Mouse (Mus musculus): ENCODE results near the gene Ppp1r12b. TPM values are rescaled to one million over a fixed set of nuclear protein-coding genes. Genes with fewer than 3 reads are reported as not detected.

The Ppp1r12b gene
- polyA plus RNA-seq, 1 experiment from 2014 or later = 9.4 TPM

GRCm38 (mm10) chr1:134960634-134961033, 4.9 kb upstream of the Ppp1r12b start:
- 57% methylated on average over 7 of the region's 7 CpGs for WGBS
- Histone ChIP-seq H3K9ac (ENCODE audit: low read length) (no peak overlapping the region), H3K27ac (ENCODE audit: low read depth, low read length) (no peak overlapping the region), H3K4me1 (ENCODE audit: control insufficient read depth, insufficient read depth, low read length) (peaks cover 6% of the 10 kb centered on the region), H3K36me3 (ENCODE audit: control insufficient read depth, insufficient read depth, low read length) (no peaks in the 10 kb centered on the region; the same call in 1 of the 2 replicates), H3K27me3 (replicated peaks; ENCODE audit: control insufficient read depth, insufficient read depth, low read length) (no peaks in the 10 kb centered on the region), H3K9me3 (replicated peaks; ENCODE audit: control insufficient read depth, low read length) (no peaks in the 10 kb centered on the region), H3K4me2 (ENCODE audit: low read length) (no peak overlapping the region), H3K4me3 (ENCODE audit: low read depth, low read length) (no peak overlapping the region)
- no peak for ATAC-seq
- DNase-seq (ENCODE audit: low spot score) = no peak

- peak overlapping the region; percentile 79 for H3K4me2 ChIP-seq (ENCODE audit: low read length)
- ATAC-seq (no peak), DNase-seq (ENCODE audit: low spot score) (no peak)
- H3K36me3 ChIP-seq (ENCODE audit: control insufficient read depth, insufficient read depth, low read length) = no peaks in the 10 kb centered on the region
- H3K4me3 ChIP-seq (ENCODE audit: low read depth, low read length) = peak overlapping the region; percentile 77
- peak overlapping the region; percentile 95 for H3K27ac ChIP-seq (ENCODE audit: low read depth, low read length)
- no peaks in the 10 kb centered on the region for H3K9me3 ChIP-seq (replicated peaks; ENCODE audit: control insufficient read depth, low read length)
- H3K9ac ChIP-seq (ENCODE audit: low read length) = peak overlapping the region; percentile 89
- WGBS = 4% methylated on average over 16 of the region's 16 CpGs
- no peaks in the 10 kb centered on the region for H3K27me3 ChIP-seq (replicated peaks; ENCODE audit: control insufficient read depth, insufficient read depth, low read length)
- peaks cover 5% of the 10 kb centered on the region; the same call in 1 of the 2 replicates for H3K4me1 ChIP-seq (ENCODE audit: control insufficient read depth, insufficient read depth, low read length)
Observed at GRCm38 (mm10) chr1:134955050-134955636, 599 bp downstream of the Ppp1r12b start.

- Histone ChIP-seq H3K36me3 (ENCODE audit: control insufficient read depth, insufficient read depth, low read length) (no peaks in the 10 kb centered on the region), H3K9ac (ENCODE audit: low read length) (no peak overlapping the region), H3K4me2 (ENCODE audit: low read length) (no peak overlapping the region), H3K4me1 (ENCODE audit: control insufficient read depth, insufficient read depth, low read length) (peaks cover 5% of the 10 kb centered on the region; the same call in 1 of the 2 replicates), H3K9me3 (replicated peaks; ENCODE audit: control insufficient read depth, low read length) (no peaks in the 10 kb centered on the region), H3K27ac (ENCODE audit: low read depth, low read length) (no peak overlapping the region), H3K4me3 (ENCODE audit: low read depth, low read length) (no peak overlapping the region), H3K27me3 (replicated peaks; ENCODE audit: control insufficient read depth, insufficient read depth, low read length) (no peaks in the 10 kb centered on the region)
- no peak for ATAC-seq
- no peak for DNase-seq (ENCODE audit: low spot score)
- 81% methylated on average over 3 of the region's 3 CpGs for WGBS
Observed at GRCm38 (mm10) chr1:134949946-134950345, 5.8 kb downstream of the Ppp1r12b start.

GRCm38 (mm10) chr1:134947590-134947989, 8.2 kb downstream of the Ppp1r12b start:
- ATAC-seq (no peak), DNase-seq (ENCODE audit: low spot score) (no peak)
- no peaks in the 10 kb centered on the region for H3K36me3 ChIP-seq (ENCODE audit: control insufficient read depth, insufficient read depth, low read length)
- no peak overlapping the region for H3K4me3 ChIP-seq (ENCODE audit: low read depth, low read length)
- H3K4me2 ChIP-seq (ENCODE audit: low read length) = no peak overlapping the region
- 86% methylated on average over 7 of the region's 7 CpGs for WGBS
- H3K4me1 ChIP-seq (ENCODE audit: control insufficient read depth, insufficient read depth, low read length) = no peaks in the 10 kb centered on the region
- H3K27me3 ChIP-seq (replicated peaks; ENCODE audit: control insufficient read depth, insufficient read depth, low read length) = no peaks in the 10 kb centered on the region
- no peak overlapping the region for H3K27ac ChIP-seq (ENCODE audit: low read depth, low read length)
- no peak overlapping the region for H3K9ac ChIP-seq (ENCODE audit: low read length)
- H3K9me3 ChIP-seq (replicated peaks; ENCODE audit: control insufficient read depth, low read length) = no peaks in the 10 kb centered on the region

- Histone ChIP-seq H3K4me2 (ENCODE audit: low read length) (no peak overlapping the region), H3K9me3 (replicated peaks; ENCODE audit: control insufficient read depth, low read length) (no peaks in the 10 kb centered on the region), H3K9ac (ENCODE audit: low read length) (no peak overlapping the region), H3K36me3 (ENCODE audit: control insufficient read depth, insufficient read depth, low read length) (no peaks in the 10 kb centered on the region), H3K4me1 (ENCODE audit: control insufficient read depth, insufficient read depth, low read length) (no peaks in the 10 kb centered on the region), H3K27ac (ENCODE audit: low read depth, low read length) (no peak overlapping the region), H3K27me3 (replicated peaks; ENCODE audit: control insufficient read depth, insufficient read depth, low read length) (no peaks in the 10 kb centered on the region), H3K4me3 (ENCODE audit: low read depth, low read length) (no peak overlapping the region)
- no peak for ATAC-seq
- WGBS = 88% methylated on average over 2 of the region's 2 CpGs
- DNase-seq (ENCODE audit: low spot score) = no peak
Observed at GRCm38 (mm10) chr1:134942898-134943297, 12.8 kb downstream of the Ppp1r12b start.

GRCm38 (mm10) chr1:134940863-134941262, 14.9 kb downstream of the Ppp1r12b start:
- H3K9me3 ChIP-seq (replicated peaks; ENCODE audit: control insufficient read depth, low read length) = no peaks in the 10 kb centered on the region
- no peak for ATAC-seq
- no peaks in the 10 kb centered on the region for H3K4me1 ChIP-seq (ENCODE audit: control insufficient read depth, insufficient read depth, low read length)
- no peak overlapping the region for H3K4me3 ChIP-seq (ENCODE audit: low read depth, low read length)
- no peak overlapping the region for H3K9ac ChIP-seq (ENCODE audit: low read length)
- H3K27ac ChIP-seq (ENCODE audit: low read depth, low read length) = no peak overlapping the region
- H3K4me2 ChIP-seq (ENCODE audit: low read length) = no peak overlapping the region
- H3K36me3 ChIP-seq (ENCODE audit: control insufficient read depth, insufficient read depth, low read length) = no peaks in the 10 kb centered on the region
- H3K27me3 ChIP-seq (replicated peaks; ENCODE audit: control insufficient read depth, insufficient read depth, low read length) = no peaks in the 10 kb centered on the region
- DNase-seq (ENCODE audit: low spot score) = no peak
- WGBS = 66% methylated on average over 4 of the region's 4 CpGs

- no peak overlapping the region for H3K27ac ChIP-seq (ENCODE audit: low read depth, low read length)
- H3K9me3 ChIP-seq (replicated peaks; ENCODE audit: control insufficient read depth, low read length) = no peaks in the 10 kb centered on the region
- WGBS = 86% methylated on average over 1 of the region's 1 CpGs
- H3K4me3 ChIP-seq (ENCODE audit: low read depth, low read length) = no peak overlapping the region
- no peak overlapping the region for H3K4me2 ChIP-seq (ENCODE audit: low read length)
- no peak for DNase-seq (ENCODE audit: low spot score)
- H3K9ac ChIP-seq (ENCODE audit: low read length) = no peak overlapping the region
- no peak for ATAC-seq
- H3K4me1 ChIP-seq (ENCODE audit: control insufficient read depth, insufficient read depth, low read length) = no peaks in the 10 kb centered on the region
- no peaks in the 10 kb centered on the region for H3K27me3 ChIP-seq (replicated peaks; ENCODE audit: control insufficient read depth, insufficient read depth, low read length)
- no peaks in the 10 kb centered on the region for H3K36me3 ChIP-seq (ENCODE audit: control insufficient read depth, insufficient read depth, low read length)
Observed at GRCm38 (mm10) chr1:134938233-134938632, 17.5 kb downstream of the Ppp1r12b start.

GRCm38 (mm10) chr1:134936335-134936734, 19.4 kb downstream of the Ppp1r12b start:
- 92% methylated on average over 6 of the region's 6 CpGs for WGBS
- Histone ChIP-seq H3K9ac (ENCODE audit: low read length) (no peak overlapping the region), H3K27ac (ENCODE audit: low read depth, low read length) (no peak overlapping the region), H3K36me3 (ENCODE audit: control insufficient read depth, insufficient read depth, low read length) (no peaks in the 10 kb centered on the region), H3K4me2 (ENCODE audit: low read length) (no peak overlapping the region), H3K4me3 (ENCODE audit: low read depth, low read length) (no peak overlapping the region), H3K27me3 (replicated peaks; ENCODE audit: control insufficient read depth, insufficient read depth, low read length) (no peaks in the 10 kb centered on the region), H3K9me3 (replicated peaks; ENCODE audit: control insufficient read depth, low read length) (no peaks in the 10 kb centered on the region), H3K4me1 (ENCODE audit: control insufficient read depth, insufficient read depth, low read length) (no peaks in the 10 kb centered on the region)
- no peak for ATAC-seq
- no peak for DNase-seq (ENCODE audit: low spot score)

- Histone ChIP-seq H3K27me3 (replicated peaks; ENCODE audit: control insufficient read depth, insufficient read depth, low read length) (no peaks in the 10 kb centered on the region), H3K4me2 (ENCODE audit: low read length) (no peak overlapping the region), H3K9ac (ENCODE audit: low read length) (no peak overlapping the region), H3K4me1 (ENCODE audit: control insufficient read depth, insufficient read depth, low read length) (no peaks in the 10 kb centered on the region), H3K27ac (ENCODE audit: low read depth, low read length) (no peak overlapping the region), H3K36me3 (ENCODE audit: control insufficient read depth, insufficient read depth, low read length) (no peaks in the 10 kb centered on the region), H3K9me3 (replicated peaks; ENCODE audit: control insufficient read depth, low read length) (no peaks in the 10 kb centered on the region), H3K4me3 (ENCODE audit: low read depth, low read length) (no peak overlapping the region)
- ATAC-seq (no peak), DNase-seq (ENCODE audit: low spot score) (no peak)
- WGBS = 23% methylated on average over 7 of the region's 7 CpGs
Observed at GRCm38 (mm10) chr1:134932431-134932830, 23.3 kb downstream of the Ppp1r12b start.
